Mouse (Mus musculus) MEL (cell line): ENCODE results near the gene Pkdrej.

Experiments used
- GABPA ChIP-seq: IDR thresholded peaks from 2 replicates; pipeline ENCODE4 v1.6.1; 2012; ENCODE audit warnings: low read depth, mild to moderate bottlenecking, inconsistent platforms, low read length, improper control_type of control experiment, moderate library complexity
- MAX ChIP-seq: IDR thresholded peaks from 2 replicates; pipeline ENCODE4 v1.6.1; 2011; ENCODE audit warnings: low read length, improper control_type of control experiment
- MAZ ChIP-seq: IDR thresholded peaks from 2 replicates; pipeline ENCODE4 v1.6.1; 2012; ENCODE audit warnings: low read depth, mild to moderate bottlenecking, inconsistent platforms, low read length, improper control_type of control experiment
- POLR2A ChIP-seq, 2 experiments: IDR thresholded peaks; 2 replicates each; pipeline ENCODE4 v1.6.1; 2011 to 2012; ENCODE audit warnings: low read length in 2 of 2, mild to moderate bottlenecking in 2 of 2, control low read depth in 1 of 2, improper control_type of control experiment in 1 of 2, low read depth in 1 of 2, moderate library complexity in 1 of 2; ENCODE audit not compliant: control insufficient read depth in 1 of 2, insufficient read depth in 1 of 2, poor library complexity in 1 of 2

GRCm38 (mm10) chr15:85807404-85807803 is 14.1 kb downstream of the Pkdrej start:
- TF ChIP-seq MAX, result no peak
- TF ChIP-seq POLR2A (IDR thresholded peaks at IDR 0.05; ENCODE audit: control insufficient read depth in 1 of 2, insufficient read depth in 1 of 2, low read depth in 1 of 2, low read length in 2 of 2, poor library complexity in 1 of 2), result no peak
- no peak for TF ChIP-seq MAZ
- no peak for TF ChIP-seq GABPA
